Mouse (Mus musculus) gastrocnemius, postnatal 14 days (tissue): Measurements from ENCODE around the gene Nat10. TPM values are rescaled to one million over a fixed set of nuclear protein-coding genes. Genes with fewer than 3 reads are reported as not detected.

Source experiments
- DNase-seq: peaks from one replicate; pipeline ENCODE4 v3.0.0; 2021; ENCODE audit warnings: mixed read lengths
- intact Hi-C: fragments of 180-260 bp; cut with DNase I; formaldehyde crosslinking; loops from one replicate; pipeline ENCODE4 v1.15.1; 2025; ENCODE audit warnings: low total_unique reads
- total RNA-seq, 2 experiments: library from RNA; stranded (reverse); gene quantifications; 2 replicates each; pipeline ENCODE4 v1.2.3; 2021

The Nat10 gene
- total RNA-seq, 2 experiments from 2014 or later: 15.0 to 18.6 TPM

DNA sequence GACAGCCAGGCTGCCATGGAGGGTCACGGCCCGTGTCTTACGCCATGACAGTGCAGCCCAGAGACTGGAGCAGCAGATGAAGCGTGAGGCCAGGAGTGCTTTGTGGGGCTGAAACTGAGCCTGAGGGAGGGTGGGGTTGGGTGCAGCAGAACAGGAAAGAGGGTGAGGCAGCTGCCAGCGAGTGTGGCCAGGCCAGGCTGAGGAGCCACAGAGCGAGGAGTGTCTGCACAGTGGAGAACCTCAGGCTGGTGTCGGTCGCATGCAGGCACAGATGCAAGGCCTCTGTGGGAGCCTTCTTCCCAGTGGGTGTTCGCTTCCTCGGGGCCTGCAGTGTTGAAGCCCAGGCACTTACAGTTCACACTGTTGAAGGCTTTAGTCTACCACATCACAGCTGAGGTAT is 57.7 kb downstream of the Nat10 start:
- intact Hi-C loops: no loop called here
- no peak for DNase-seq

DNA sequence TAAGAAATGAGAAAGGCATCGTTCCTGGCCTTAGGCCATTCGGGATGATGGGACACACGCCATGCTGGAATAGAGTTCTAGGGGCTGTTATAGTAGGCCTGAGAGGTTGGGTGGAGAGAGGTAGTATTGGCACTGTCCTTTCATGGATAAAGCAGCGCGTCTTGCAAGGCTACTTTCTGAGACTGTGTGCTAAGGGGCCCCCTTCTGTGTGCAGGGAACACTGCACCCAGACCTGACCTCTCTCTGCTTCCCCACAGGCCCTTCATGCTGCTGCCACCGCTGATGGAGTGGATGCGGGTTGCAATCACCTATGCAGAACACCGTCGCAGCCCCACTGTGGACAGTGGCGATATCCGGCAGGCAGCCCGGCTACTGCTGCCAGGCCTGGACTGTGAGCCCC is 60.6 kb downstream of the Nat10 start:
- intact Hi-C loops: no loop called here
- DNase-seq: no peak

DNA sequence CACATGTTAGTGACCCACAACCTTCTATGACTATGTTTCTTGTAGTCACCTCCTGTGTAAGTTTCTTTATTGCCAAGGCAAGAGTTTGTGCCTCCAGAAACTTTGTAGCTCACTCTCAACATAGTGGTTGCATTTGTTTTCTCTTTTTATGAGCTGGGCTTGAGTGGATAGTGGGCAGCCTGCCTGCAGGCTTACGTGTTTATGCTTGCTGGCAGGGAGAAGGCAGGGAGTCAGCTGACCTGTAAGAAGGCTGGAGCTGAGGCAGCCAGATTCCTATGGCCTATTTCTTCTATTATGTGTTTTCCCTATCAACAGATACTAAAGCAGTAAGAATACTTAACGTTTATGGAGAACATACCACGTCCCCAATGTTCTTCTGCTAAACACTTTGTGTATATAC is 64.9 kb downstream of the Nat10 start:
- DNase-seq: peak; percentile 69
- intact Hi-C loops: no loop called here

DNA sequence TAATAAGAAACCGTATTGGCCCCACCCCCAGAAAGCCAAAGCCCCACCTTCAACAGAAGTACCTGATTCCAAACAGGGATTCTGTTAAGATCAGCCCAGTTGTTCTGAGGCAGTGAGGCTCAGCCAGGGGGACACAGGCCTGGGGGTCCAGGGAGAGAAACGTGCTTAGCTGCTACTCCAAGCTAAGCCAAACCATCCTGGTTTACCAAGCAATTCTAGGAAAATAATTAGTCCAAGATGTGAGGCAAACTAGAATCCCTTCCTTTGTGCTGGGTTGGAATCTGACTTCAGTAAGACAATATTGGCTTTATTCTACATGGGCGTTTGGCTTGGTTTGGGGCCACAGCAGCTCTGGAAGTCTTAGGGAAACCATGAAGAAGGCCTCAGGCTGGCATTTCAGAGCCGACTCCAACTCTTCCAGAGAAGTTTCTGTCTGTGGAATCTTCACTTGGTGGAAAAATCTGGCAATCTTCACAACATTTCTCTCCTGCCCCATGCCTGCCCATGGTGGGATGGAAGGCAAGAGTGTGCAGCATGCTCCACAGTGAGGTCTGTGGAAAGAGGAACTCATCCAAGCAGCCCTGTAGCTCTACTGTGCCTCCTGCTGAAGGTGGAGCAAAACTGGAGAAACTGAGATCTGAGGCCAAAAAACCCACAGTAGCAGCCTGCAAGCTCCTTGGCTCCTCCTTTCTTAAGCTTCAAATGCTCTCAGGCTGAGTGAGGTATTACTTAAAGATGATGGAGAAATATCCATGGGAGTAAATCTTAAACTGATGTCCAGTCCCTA is 66.1 kb downstream of the Nat10 start:
- no peak for DNase-seq
- intact Hi-C loops: no loop called here

DNA sequence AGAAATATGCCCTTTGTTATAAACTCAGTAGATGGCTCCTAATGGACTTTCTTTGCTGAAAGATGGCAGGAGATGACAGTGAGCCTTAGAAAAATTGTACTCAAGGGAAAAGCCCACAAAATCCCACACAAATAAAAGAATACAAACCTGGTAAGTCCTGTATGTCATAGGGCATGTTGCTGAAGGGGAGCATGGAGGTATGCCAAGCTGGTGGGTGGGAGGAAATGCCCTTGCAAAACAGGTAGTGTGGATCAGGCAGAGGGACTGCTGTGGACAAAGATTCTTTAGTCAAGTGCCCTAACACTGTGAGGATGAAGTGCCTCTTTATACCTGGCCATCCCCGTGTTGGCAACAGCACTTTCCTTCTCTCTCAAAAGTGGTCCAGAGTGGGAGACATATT is 68.3 kb downstream of the Nat10 start:
- intact Hi-C loops: no loop called here
- no peak for DNase-seq

DNA sequence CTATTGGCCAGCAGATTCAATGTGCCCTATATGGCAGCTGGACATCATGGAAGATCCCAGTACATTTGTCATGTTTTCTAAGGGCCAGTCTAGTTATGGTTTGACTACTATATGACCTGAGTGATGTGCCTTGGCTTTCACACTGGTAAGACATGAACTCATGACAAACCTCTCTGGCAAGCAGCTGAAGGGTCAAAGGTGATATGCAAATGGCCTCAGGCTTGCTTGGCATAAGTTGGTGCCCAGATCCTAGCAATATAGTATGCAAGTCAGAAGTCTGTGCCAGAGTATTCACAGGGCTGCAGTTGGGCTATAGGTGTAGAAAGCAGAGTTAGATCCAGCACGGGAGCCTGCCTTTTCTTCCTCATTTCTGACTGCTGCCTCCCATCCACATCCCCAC is 69.8 kb downstream of the Nat10 start:
- intact Hi-C loops: no loop called here
- no peak for DNase-seq

DNA sequence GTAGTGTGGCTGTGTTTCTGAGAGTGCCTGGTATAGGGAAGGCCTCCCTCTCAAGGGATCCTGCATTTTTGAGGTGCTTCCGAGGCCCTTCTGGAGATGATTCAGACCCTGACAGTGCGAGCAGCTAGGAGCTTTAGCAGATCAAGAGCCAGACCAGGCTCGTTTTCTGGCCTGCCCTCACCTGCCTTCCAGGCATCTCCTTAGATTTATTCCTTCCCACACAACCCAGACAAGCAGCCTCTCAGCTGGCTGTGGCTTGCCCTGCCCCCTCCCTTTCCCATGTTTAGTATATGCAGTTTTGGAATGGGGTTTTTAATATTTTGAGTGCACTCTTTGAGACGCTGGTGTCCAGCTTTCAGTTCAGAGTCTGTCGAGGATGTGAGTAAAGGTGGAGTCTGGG is 70.2 kb downstream of the Nat10 start:
- intact Hi-C loops: no loop called here
- DNase-seq: no peak

DNA sequence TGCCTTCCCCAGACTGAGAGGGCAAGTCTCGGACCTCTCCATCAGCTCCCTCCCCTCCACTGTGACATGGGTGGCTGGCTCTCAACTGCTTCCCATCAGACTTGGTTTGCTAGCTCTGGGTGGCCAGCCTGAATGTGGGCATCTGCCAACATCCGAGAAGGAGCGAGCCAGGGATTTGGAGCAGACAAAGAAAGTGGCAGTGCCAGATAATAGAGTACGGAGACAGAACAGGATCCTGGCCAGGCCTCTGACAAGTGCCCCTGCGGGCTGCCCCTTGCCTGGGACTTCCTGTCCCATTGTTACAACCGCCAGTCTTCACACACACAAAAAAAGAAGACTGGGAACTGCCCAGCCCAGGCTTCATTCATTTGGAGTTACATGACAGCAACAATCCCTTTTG is 70.6 kb downstream of the Nat10 start:
- intact Hi-C loops: no loop called here
- DNase-seq: no peak

DNA sequence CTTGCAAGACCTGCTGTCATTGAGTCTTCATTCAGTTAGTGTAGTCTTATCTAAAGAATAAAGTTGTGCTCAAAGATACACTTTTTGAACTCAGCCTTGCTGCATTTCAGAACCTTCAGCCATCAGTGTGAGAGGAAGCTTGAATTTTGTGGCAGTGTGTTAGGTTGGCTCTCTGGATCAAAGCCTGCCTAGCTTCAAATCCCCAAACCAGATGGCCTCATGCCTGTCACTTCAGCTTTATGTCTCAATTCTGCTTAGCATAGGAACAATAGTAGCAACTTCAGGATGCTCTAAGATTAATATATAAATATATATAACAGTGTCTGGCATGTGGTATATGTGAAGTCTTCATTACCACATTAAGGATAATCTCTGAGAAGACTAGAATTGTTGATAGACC is 73.2 kb downstream of the Nat10 start:
- DNase-seq: no peak
- intact Hi-C loops: no loop called here

DNA sequence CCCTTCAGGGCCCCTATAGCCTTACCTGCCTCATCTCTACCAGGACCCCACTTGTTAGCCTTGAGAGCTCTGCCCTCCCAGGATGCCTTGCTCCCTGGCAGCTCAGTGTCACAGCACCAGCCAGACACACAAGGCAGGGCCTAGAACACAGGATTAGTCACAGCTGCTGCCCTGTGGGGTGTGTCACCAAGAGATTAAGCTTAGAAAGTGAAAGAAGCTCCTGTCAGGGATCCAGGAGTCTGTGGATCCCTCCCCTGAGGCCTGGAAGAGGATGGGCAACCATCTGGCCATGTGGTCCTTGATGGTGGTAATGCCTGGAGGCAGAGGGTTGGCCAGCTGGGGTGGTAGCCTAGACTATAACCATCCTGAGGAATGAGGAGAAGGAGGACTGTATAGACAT is 73.9 kb downstream of the Nat10 start:
- no peak for DNase-seq
- intact Hi-C loops: no loop called here

DNA sequence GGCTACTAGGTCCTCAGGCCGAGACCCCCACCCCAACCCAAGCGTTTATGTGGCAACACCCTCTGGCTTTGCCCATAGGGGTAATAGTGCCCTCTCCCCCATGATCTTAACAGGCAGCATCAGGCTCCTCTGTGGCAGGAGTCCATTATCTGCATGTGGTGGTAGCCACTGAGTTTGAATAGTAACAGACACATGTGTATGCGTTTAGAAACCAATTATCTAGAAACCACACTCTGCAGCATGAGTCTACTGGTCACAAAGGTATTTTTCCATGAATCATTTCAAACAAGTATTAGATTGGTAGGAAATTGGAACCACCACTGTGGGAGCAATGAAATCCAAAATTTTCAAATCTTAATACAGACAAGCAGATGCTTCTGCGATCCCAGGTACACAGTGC is 75.5 kb downstream of the Nat10 start:
- intact Hi-C loops: no loop called here
- no peak for DNase-seq

DNA sequence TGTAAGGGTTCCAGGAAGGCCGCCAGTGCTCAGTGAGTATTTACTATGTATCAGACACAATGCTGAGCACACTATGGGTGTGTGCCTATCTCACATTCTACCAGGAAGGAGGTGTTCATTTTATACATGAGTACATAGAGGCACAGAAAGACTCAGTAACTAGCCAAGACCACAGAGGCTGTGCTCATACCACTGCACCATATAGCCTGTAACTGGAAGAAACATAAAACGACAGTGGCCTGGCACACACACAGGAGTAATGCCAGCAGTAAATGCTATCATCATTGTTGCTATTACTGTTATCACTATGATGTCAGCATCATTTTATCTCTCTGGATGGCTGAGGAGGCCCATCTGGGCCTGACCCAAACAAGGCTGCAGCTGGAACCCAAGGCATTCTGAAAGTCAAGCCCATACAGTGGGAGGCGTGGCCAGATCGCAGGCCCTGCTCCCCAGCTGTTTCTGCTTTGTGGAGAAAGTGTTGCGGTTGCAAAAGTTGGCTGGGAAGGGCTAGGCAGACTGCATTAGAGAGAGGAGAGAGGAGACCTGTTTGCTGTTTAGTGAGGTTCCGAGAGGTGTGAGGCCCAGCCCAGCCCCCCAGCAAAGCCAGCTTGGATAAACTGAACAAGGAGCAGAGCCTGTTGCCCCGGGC is 76.0 kb downstream of the Nat10 start:
- DNase-seq: no peak
- intact Hi-C loops: no loop called here

DNA sequence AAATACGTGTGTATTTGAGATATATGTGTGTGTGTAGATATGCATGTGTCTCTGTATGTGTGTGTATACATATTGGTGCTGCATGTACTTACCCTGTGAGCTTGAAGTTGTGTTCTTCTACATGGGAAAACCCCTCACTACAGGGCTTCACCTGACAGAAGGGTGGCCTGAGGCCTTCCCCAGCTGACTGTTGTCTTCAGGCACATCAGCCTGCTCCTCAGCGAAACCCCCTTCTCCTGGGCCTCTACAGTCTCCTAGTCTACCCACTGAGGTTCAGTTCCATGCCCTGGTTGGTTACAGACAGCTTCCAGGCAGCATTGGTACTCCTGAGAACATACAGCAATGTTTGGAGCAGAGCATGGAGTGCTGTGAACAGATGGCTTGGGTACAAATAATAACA is 76.6 kb downstream of the Nat10 start:
- intact Hi-C loops: no loop called here
- no peak for DNase-seq

DNA sequence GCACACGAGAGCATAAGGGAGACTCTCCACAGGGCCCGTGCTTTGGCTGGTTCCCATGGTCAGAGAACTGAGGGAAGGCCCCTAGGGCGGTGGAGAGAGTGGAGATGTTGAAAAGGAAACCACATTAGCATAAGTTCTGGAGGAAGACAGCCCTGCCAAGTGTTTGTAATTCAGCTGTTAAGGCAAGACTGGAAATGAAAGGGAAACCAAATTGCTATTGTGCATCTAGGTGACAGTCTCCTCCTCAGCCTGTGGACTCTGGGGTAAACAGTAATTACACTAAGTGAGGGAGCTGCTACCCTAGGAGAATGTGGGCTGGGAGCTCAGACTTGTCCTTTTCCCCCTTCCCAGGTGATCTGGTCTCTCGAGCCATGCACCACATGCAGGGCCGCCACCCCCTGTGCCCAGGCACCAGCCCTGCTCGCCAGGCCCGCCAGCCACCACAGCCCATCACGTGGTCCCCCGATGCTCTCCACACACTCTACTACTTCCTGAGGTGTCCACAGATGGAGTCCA is 78.1 kb downstream of the Nat10 start:
- no peak for DNase-seq
- intact Hi-C loops: no loop called here

DNA sequence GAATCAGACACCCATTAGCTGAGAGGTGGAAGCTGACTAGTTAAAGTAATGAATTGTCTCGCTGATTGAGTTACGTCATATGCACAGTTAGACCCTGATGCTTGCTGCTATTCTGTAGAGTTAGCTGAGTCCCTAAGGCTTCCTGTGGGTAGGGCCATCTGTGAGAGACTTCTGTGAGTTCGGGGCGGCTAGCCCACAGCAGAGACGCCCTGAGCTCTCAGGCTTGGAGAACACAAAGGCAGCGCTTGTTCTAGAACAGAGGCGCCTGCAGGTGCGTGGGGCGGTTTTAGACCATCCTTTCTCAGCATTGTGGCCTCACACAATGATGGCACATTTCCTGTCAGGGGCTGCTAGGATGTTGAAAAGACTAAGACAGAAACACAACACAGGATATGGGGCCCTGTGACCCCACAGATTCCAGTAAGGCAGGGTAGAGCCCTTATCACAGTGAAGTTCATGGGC is 78.8 kb downstream of the Nat10 start:
- intact Hi-C loops: no loop called here
- no peak for DNase-seq

DNA sequence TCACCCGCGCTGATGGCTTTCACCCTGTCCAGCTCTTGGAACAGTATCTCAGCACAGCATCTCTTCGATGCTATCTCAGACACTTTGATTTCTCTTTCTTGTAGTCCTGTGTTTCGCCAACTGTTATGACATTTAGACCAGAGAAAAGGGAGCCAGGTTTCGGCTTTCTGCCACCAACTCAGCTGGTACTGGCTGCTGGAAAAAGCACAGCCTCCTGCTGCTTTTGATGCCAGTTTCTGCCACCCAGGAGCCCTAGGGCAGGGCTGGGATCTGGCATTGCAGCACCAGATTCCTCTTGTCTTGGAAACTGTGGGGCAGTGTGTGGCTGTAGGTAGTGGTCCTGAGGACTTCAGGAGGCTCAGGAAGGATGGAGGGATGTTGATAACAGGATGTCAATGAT is 79.9 kb downstream of the Nat10 start:
- intact Hi-C loops: no loop called here
- DNase-seq: no peak

DNA sequence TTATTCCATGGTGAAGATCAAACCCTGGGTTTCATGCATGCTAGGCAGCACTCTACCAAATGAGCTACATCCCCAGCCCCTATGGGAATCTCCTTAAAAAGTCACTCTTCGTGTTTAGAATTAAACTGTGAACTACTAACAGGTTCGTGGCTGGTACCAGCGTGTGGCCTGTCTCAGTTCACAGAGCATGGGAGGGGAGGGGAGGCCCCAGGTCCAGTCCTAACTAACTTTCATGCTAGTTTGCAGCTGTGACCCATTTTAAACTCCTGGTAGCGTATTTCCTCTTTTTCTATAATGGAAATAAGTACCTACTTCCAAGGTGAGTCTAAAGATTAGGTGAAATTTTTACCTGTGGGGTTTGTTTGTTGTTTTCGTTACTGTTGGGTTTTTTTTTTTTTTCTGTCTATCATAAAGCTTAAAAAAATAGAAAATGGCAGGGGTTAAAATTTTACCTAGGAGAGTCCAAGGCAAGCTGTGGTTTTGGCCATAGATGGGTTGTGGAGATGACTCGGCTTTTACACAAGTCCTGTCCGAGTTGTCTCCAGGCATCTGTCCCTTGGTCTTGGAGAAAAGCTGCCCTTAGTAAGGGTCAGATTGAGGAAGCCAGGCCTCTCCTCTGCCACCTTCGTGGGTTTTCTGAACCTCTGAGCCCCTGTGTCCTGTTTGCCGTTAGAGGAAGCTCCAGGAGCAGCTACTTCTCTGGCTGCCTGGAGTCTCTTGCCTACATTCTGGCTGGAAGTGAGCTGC is 80.5 kb downstream of the Nat10 start:
- intact Hi-C loops: no loop called here
- DNase-seq: no peak

DNA sequence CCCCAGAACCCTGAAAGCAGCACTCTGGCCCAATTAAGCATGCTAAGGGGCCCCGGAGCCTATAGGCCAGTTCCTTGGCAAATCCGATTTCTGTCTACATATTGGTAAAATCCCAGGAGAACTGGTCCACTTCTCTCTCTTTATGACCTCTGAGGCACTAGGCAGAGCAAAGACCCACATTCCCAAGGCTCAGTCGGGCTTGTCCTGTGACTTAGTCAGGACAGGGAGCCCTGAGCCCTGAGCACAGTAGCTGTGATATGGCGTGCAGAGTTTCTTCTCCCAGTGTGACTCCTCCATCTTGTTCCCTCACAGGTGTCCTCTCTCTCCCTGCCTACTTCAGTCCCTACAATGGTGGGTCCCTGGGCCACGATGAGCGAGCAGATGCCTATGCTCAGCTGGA is 82.6 kb downstream of the Nat10 start:
- intact Hi-C loops: no loop called here

DNA sequence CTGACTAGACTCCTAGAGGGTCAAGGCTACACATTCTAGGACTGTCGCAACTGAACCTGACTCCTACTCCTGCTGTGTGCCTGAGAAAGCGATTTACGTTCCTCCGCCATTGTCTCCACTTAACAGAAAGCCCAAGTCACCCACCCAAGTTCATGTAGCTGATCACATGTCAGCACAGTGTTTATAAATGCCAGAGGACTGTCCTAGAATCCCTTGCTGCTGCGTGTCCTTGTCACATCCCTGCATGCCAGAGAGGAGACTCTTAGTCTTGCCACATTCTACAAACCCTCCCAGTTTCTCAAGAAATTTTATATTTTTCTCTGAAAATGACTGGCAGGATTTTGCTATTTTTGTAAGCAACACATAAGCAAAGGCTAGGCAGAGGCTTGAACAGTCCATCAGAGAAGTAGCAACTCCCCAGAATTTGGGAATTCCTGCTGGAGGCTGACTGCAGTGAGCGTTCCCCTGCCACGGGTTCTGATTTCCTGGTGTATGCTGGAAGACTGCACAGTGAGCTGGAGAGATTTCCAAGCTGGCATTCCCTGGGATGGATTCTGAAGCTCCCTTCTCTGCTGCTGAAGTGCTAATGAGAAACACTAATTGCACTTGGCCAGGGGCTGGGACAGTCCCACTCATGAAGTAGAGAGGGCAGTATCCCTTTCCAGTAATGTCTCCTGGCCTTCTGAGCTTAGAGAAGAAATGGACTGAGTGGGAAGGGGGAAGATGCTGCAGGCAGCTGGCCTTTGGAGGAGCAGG is 83.3 kb downstream of the Nat10 start:
- intact Hi-C loops: no loop called here
- DNase-seq: no peak

More for the DNA sequence above, 82.6 kb downstream of the Nat10 start:
- no peak for DNase-seq

DNA sequence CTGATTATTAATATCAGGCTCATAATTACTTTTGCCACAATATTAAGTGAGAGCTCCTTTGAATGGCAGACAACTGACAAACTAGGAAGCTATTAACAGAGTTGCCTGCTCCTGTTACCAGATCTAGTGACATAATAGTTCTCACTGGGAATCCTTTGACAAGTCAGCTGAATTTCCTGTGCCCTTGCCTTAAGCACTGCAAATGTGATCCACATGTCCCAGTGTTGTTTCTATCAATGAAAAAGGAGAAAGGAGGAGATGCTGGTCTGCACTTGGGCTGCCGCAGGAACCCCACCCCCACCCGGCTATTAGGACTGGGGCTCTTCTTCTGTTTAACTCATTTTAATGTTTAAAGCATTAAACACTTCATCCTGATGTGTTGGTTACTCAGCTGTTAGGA is 84.3 kb downstream of the Nat10 start:
- no peak for DNase-seq
- intact Hi-C loops: no loop called here
